Mouse (Mus musculus) lung, adult 2 months (tissue): ENCODE measurements around the gene Tbc1d2.

Experiments used
- CTCF ChIP-seq: fragments of 200-500 bp; IDR thresholded peaks from 2 replicates; pipeline ENCODE4 v1.5.1; 2011; ENCODE audit warnings: mild to moderate bottlenecking, low read length, control low read depth; ENCODE audit not compliant: insufficient read depth
- POLR2A ChIP-seq: fragments of 200-500 bp; IDR thresholded peaks from 2 replicates; pipeline ENCODE4 v1.6.1; 2011; ENCODE audit warnings: low read depth, mild to moderate bottlenecking, control low read depth, low read length, borderline replicate concordance; ENCODE audit errors: extremely low read depth

GRCm38 (mm10) chr4:46605451-46605850 lies 44.6 kb downstream of the Tbc1d2 start:
- TF ChIP-seq CTCF (no peak), POLR2A (no peak)
